Mouse (Mus musculus): ENCODE results near the gene Sv2b. TPM values are rescaled to one million over a fixed set of nuclear protein-coding genes. Genes with fewer than 3 reads are reported as not detected.
"Not testable (repeated sequence)": the region's sequence is repeated elsewhere in the genome, so short reads cannot be mapped to it uniquely, and the experiment has no call there.

Gene Sv2b
- polyA plus RNA-seq, 1 experiment from 2014 or later, result 0.02 TPM

DNA sequence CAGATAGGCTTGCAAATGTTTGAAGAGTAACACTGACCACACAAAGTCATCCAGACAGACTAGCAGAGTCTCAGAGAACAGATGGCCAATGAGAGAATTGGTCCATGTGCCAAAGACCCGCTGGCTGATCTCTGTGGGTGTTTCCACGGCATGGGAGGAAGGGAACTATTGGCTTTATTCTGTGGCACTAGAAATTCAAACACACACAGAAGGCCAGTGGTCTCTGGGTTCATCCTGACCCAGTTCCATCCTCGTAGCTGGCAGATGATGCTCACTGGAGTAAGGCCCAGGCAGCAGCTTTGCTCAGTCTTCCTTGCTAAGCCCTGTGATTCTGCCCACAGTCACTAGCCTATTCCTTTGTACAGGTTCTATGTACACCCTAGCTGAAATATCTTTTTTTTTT is 20.7 kb upstream of the Sv2b start:
- Histone ChIP-seq H3K9me3 (ENCODE audit: low read length) (no peaks in the 10 kb centered on the region), H3K27ac (ENCODE audit: low read length) (no peak overlapping the region), H3K4me2 (replicated peaks; ENCODE audit: low read depth, low read length) (no peak overlapping the region), H3K36me3 (ENCODE audit: insufficient read depth, low read length) (no peaks in the 10 kb centered on the region), H3K4me1 (ENCODE audit: insufficient read depth, low read depth, low read length) (no peaks in the 10 kb centered on the region), H3K9ac (replicated peaks; ENCODE audit: low read depth) (no peak overlapping the region), H3K27me3 (replicated peaks; ENCODE audit: insufficient read depth, low read length) (no peaks in the 10 kb centered on the region), H3K4me3 (ENCODE audit: low read depth, low read length) (no peak overlapping the region)
- ATAC-seq (no peak), DNase-seq (ENCODE audit: low spot score) (no peak)
- TF ChIP-seq CTCF (IDR thresholded peaks at IDR 0.05) (no peak), EP300 (IDR thresholded peaks at IDR 0.05) (no peak)
- WGBS, result 55% methylated on average over 3 of the region's 3 CpGs

DNA sequence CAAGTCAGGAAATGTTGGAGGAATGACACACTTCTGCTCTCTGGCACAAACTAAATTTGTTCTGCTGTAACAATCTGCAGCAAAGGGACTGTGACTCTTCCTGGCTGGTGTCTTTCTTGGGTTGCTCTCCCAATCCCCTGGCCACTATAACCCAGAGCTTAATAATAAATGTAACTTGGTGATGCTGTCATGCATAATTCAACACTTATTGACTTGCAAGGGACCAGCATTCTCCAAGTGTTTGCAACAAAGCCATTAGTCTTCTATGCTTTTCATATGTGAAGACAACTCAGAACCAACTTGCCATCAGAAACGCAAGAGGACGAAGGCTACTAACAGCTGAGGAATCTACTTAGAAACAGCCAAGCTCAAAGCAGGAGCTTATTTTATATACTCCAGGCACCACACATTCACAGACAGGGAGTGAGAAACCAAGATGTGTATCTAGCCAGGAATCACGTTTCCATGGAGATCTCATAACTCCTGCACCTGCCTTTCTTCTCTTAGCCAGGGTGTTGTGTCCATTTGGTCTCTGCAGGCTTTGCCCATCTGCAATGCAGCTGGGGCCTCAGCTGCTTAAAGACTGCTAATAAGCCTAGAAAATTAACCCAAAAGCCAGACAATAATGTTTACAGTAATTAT is 19.8 kb upstream of the Sv2b start:
- Histone ChIP-seq H3K36me3 (ENCODE audit: insufficient read depth, low read length) (no peaks in the 10 kb centered on the region), H3K4me1 (ENCODE audit: insufficient read depth, low read depth, low read length) (no peaks in the 10 kb centered on the region), H3K9ac (replicated peaks; ENCODE audit: low read depth) (no peak overlapping the region), H3K9me3 (ENCODE audit: low read length) (no peaks in the 10 kb centered on the region), H3K4me2 (replicated peaks; ENCODE audit: low read depth, low read length) (no peak overlapping the region), H3K4me3 (ENCODE audit: low read depth, low read length) (no peak overlapping the region), H3K27ac (ENCODE audit: low read length) (no peak overlapping the region), H3K27me3 (replicated peaks; ENCODE audit: insufficient read depth, low read length) (no peaks in the 10 kb centered on the region)
- TF ChIP-seq EP300 (IDR thresholded peaks at IDR 0.05) (no peak), CTCF (IDR thresholded peaks at IDR 0.05) (no peak)
- 68% methylated on average over 3 of the region's 3 CpGs for WGBS
- DNase-seq (ENCODE audit: low spot score), result no peak
- no peak for ATAC-seq

DNA sequence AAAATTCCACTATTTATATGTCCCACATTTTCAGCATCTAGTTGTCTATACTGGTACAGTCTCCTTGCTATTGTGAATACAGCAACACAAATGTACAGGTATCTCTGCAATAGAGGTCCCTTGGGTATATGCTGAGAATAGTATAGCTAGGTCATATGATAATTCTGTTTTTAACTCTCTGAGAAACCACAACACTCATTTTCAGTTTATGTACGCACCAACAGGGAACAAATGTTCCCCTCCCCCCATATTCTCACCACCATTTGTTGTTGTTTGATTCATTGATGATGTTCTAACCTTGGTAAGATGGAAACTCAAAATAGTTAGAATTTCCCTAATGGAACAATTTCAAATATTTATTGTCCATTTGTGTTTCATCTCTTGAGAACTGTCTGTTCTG is 16.2 kb upstream of the Sv2b start:
- Histone ChIP-seq H3K9ac (replicated peaks; ENCODE audit: low read depth) (no peak overlapping the region), H3K4me3 (ENCODE audit: low read depth, low read length) (no peak overlapping the region), H3K27me3 (replicated peaks; ENCODE audit: insufficient read depth, low read length) (no peaks in the 10 kb centered on the region), H3K4me2 (replicated peaks; ENCODE audit: low read depth, low read length) (no peak overlapping the region), H3K36me3 (ENCODE audit: insufficient read depth, low read length) (no peaks in the 10 kb centered on the region), H3K4me1 (ENCODE audit: insufficient read depth, low read depth, low read length) (no peaks in the 10 kb centered on the region), H3K9me3 (ENCODE audit: low read length) (no peaks in the 10 kb centered on the region), H3K27ac (ENCODE audit: low read length) (no peak overlapping the region)
- 61% methylated on average over 1 of the region's 1 CpGs for WGBS
- DNase-seq (ENCODE audit: low spot score), result no peak
- TF ChIP-seq CTCF (IDR thresholded peaks at IDR 0.05) (no peak), EP300 (IDR thresholded peaks at IDR 0.05) (no peak)
- no peak for ATAC-seq

DNA sequence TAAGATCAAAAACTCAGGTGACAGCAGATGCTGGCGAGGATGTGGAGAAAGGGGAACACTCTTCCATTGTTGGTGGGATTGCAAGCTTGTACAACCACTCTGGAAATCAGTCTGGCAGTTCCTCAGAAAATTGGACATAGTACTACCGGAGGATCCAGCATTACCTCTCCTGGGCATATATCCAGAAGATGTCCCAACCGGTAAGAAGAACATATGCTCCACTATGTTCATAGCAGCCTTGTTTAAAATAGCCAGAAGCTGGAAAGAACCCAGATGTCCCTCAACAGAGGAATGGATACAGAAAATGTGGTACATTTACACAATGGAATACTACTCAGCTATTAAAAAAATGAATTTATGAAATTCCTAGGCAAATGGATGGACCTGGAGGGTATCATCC is 13.7 kb upstream of the Sv2b start:
- WGBS, result 73% methylated on average over 3 of the region's 3 CpGs

DNA sequence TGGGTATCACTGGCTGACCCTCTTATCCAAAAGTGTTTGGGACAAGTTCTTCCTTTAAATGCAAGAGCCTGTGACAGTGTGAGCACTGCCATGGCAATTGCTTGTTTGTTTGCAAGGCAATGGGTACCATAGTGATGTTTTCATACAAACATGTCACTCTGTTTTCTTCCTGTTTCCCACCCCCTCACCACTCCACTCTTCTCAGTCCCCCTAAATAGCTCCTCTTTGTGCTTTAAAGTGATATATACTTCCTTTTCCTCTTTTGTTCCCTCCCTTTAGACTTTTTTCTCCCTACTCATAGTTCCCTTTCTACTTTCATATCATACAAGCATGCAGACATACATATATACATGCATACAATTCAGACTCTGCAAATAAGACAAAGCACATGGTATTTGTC is 10.9 kb upstream of the Sv2b start:
- H3K4me3 ChIP-seq (ENCODE audit: low read depth, low read length), result no peak overlapping the region
- TF ChIP-seq CTCF (IDR thresholded peaks at IDR 0.05) (no peak), EP300 (IDR thresholded peaks at IDR 0.05) (no peak)
- H3K4me1 ChIP-seq (ENCODE audit: insufficient read depth, low read depth, low read length), result no peaks in the 10 kb centered on the region
- ATAC-seq (no peak), DNase-seq (ENCODE audit: low spot score) (no peak)
- no peaks in the 10 kb centered on the region for H3K36me3 ChIP-seq (ENCODE audit: insufficient read depth, low read length)
- no peaks in the 10 kb centered on the region for H3K27me3 ChIP-seq (replicated peaks; ENCODE audit: insufficient read depth, low read length)
- H3K4me2 ChIP-seq (replicated peaks; ENCODE audit: low read depth, low read length), result no peak overlapping the region
- no peak overlapping the region for H3K27ac ChIP-seq (ENCODE audit: low read length)
- H3K9ac ChIP-seq (replicated peaks; ENCODE audit: low read depth), result no peak overlapping the region
- no peaks in the 10 kb centered on the region for H3K9me3 ChIP-seq (ENCODE audit: low read length)

More for the DNA sequence above, 13.7 kb upstream of the Sv2b start:
- not testable (repeated sequence) for DNase-seq (ENCODE audit: low spot score); H3K27ac ChIP-seq (ENCODE audit: low read length); H3K27me3 ChIP-seq (replicated peaks; ENCODE audit: insufficient read depth, low read length); ATAC-seq; H3K36me3 ChIP-seq (ENCODE audit: insufficient read depth, low read length); H3K9ac ChIP-seq (replicated peaks; ENCODE audit: low read depth); H3K4me2 ChIP-seq (replicated peaks; ENCODE audit: low read depth, low read length); H3K9me3 ChIP-seq (ENCODE audit: low read length); H3K4me1 ChIP-seq (ENCODE audit: insufficient read depth, low read depth, low read length); H3K4me3 ChIP-seq (ENCODE audit: low read depth, low read length)

DNA sequence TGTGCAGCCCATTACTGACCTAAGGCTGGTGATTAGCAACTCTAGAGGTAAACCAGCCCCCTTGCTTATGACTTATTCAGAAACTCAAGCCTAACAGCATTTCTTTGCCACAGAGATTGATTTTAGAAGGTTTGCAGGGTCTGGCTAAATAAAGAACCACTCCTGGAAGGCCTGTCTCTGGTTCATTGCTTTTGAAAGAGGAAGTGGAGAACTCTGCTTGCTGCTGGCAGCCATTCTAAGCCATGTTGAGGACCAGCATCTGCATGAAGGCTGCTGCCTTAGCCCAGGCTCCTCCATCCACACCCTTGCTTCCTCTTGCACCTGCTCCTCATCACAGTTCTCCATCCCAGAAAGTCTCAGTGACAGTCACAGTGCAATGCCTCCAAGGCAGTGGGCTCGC is 9.3 kb upstream of the Sv2b start:
- Histone ChIP-seq H3K4me3 (ENCODE audit: low read depth, low read length) (no peak overlapping the region), H3K4me1 (ENCODE audit: insufficient read depth, low read depth, low read length) (no peaks in the 10 kb centered on the region), H3K9me3 (ENCODE audit: low read length) (no peaks in the 10 kb centered on the region), H3K36me3 (ENCODE audit: insufficient read depth, low read length) (no peaks in the 10 kb centered on the region), H3K27me3 (replicated peaks; ENCODE audit: insufficient read depth, low read length) (no peaks in the 10 kb centered on the region), H3K27ac (ENCODE audit: low read length) (no peak overlapping the region), H3K9ac (replicated peaks; ENCODE audit: low read depth) (no peak overlapping the region), H3K4me2 (replicated peaks; ENCODE audit: low read depth, low read length) (no peak overlapping the region)
- no peak for TF ChIP-seq EP300 (IDR thresholded peaks at IDR 0.05)
- TF ChIP-seq CTCF (IDR thresholded peaks at IDR 0.05), result no peak
- WGBS, result 83% methylated on average over 1 of the region's 1 CpGs
- no peak for ATAC-seq
- DNase-seq (ENCODE audit: low spot score), result no peak

DNA sequence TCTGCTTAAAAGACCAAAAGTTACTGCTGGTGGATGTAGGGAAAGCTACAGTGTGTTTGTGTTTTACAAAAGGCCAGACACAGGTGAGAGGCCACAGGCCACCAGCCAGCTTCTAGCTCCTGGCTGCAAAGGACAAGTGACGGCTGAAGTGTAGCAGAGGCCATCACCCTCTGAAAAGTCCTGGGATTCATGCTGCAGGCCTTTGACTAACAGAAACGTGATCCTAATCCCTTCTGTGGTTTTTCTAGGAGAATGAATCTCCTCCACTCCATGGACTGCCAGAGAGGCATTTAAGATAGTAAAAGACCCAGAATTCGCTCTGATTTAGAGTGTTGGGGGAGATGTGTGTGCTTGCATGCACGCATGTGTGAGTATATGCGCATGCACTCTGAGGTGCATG is 5.8 kb upstream of the Sv2b start:
- H3K4me1 ChIP-seq (ENCODE audit: insufficient read depth, low read depth, low read length), result no peaks in the 10 kb centered on the region
- H3K9ac ChIP-seq (replicated peaks; ENCODE audit: low read depth), result no peak overlapping the region
- no peak for ATAC-seq
- H3K4me3 ChIP-seq (ENCODE audit: low read depth, low read length), result no peak overlapping the region
- H3K9me3 ChIP-seq (ENCODE audit: low read length), result no peaks in the 10 kb centered on the region
- DNase-seq (ENCODE audit: low spot score), result no peak
- H3K27ac ChIP-seq (ENCODE audit: low read length), result no peak overlapping the region
- TF ChIP-seq EP300 (IDR thresholded peaks at IDR 0.05) (no peak), CTCF (IDR thresholded peaks at IDR 0.05) (no peak)
- no peak overlapping the region for H3K4me2 ChIP-seq (replicated peaks; ENCODE audit: low read depth, low read length)
- H3K36me3 ChIP-seq (ENCODE audit: insufficient read depth, low read length), result no peaks in the 10 kb centered on the region
- 62% methylated on average over 5 of the region's 5 CpGs for WGBS
- H3K27me3 ChIP-seq (replicated peaks; ENCODE audit: insufficient read depth, low read length), result no peaks in the 10 kb centered on the region
